In the genomic region with DNA sequence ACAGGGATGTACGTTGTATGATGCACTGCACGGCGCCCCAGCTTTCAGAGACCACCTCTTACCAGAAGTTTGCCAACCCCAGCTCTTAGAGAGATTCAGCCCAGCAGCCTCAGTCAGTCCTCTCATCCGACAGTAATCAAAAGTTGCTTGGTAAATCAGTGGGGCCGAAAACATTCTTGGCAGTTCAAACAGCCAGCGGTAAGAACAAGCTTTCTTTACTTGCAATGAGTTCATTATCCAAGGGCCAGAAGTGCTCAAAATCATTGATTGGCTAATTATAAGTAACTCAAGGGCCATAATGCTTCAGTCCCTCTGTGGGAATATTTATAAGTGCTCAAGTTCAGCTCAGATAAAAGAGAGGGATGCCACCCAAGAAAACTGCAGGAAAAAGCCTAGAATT, we compare ENCODE assay signal across 13 mouse cellular contexts.
DNase-seq lines count a peak whose midpoint lies in the region; ATAC-seq and TF ChIP-seq lines count a peak whose summit lies in the region.
"Had no signal": no experiment of that assay in that cellular context is flagged by ENCODE, and none has a peak within 500 bp of the region (broad histone marks: within the 10 kb centered on the region; RNA-seq: fewer than 3 reads in every experiment).

No protein-coding gene starts in this region.

- H3K9me3 ChIP-seq in intestine, embryonic 15.5 days: no peaks in the 10 kb centered on the region
- peaks cover 8% of the 10 kb centered on the region for H3K9me3 ChIP-seq in intestine, postnatal 0 days (ENCODE audit: control insufficient read depth)
- H3K9me3 ChIP-seq in stomach, embryonic 14.5 days (ENCODE audit: control insufficient read depth, low read depth, low read length): peaks cover 7% of the 10 kb centered on the region; the same call in 1 of the 2 replicates
- H3K9me3 ChIP-seq in stomach, postnatal 0 days (ENCODE audit: control insufficient read depth, low read length): peaks cover 4% of the 10 kb centered on the region; the same call in 1 of the 2 replicates
- H3K9me3 ChIP-seq in hindbrain, embryonic 14.5 days (ENCODE audit: control insufficient read depth, low read length): peaks cover 21% of the 10 kb centered on the region

- H3K4me1 ChIP-seq in intestine, embryonic 15.5 days (replicated peaks): peaks cover 5% of the 10 kb centered on the region; the same call in 1 of the 2 replicates
- H3K4me1 ChIP-seq in intestine, postnatal 0 days (replicated peaks; ENCODE audit: control insufficient read depth, insufficient read depth, low read length): no peaks in the 10 kb centered on the region
- 0 out of 2 replicates have a peak, but pooled peaks cover 6% of the 10 kb centered on the region for H3K4me1 ChIP-seq in stomach, embryonic 14.5 days (ENCODE audit: control insufficient read depth, insufficient read depth, low read length)
- H3K4me1 ChIP-seq in stomach, postnatal 0 days (replicated peaks; ENCODE audit: control insufficient read depth, insufficient read depth): no peaks in the 10 kb centered on the region
- 0 out of 2 replicates have a peak, but pooled peaks cover 6% of the 10 kb centered on the region for H3K4me1 ChIP-seq in hindbrain, embryonic 14.5 days (replicated peaks; ENCODE audit: control insufficient read depth, insufficient read depth, low read length)
- H3K4me1 ChIP-seq: stomach, embryonic 15.5 days had no signal

- H3K27me3 ChIP-seq in intestine, embryonic 15.5 days (replicated peaks): no peaks in the 10 kb centered on the region
- H3K27me3 ChIP-seq in intestine, postnatal 0 days (replicated peaks; ENCODE audit: control insufficient read depth, insufficient read depth, low read length): no peaks in the 10 kb centered on the region
- no peaks in the 10 kb centered on the region for H3K27me3 ChIP-seq in stomach, embryonic 14.5 days (ENCODE audit: control insufficient read depth, insufficient read depth, low read length)
- no peaks in the 10 kb centered on the region for H3K27me3 ChIP-seq in stomach, postnatal 0 days (ENCODE audit: control insufficient read depth, insufficient read depth, low read length)
- H3K27me3 ChIP-seq in hindbrain, embryonic 14.5 days (ENCODE audit: control insufficient read depth, insufficient read depth, low read length): no peaks in the 10 kb centered on the region
- H3K27me3 ChIP-seq: stomach, embryonic 15.5 days had no signal

- H3K4me3 ChIP-seq in intestine, embryonic 15.5 days (replicated peaks): no peak overlapping the region
- no peak overlapping the region for H3K4me3 ChIP-seq in intestine, postnatal 0 days (ENCODE audit: low read depth, low read length)
- H3K4me3 ChIP-seq in stomach, embryonic 14.5 days (ENCODE audit: low read depth, low read length): no peak overlapping the region
- H3K4me3 ChIP-seq in stomach, postnatal 0 days (ENCODE audit: low read depth, low read length): no peak overlapping the region
- H3K4me3 ChIP-seq in hindbrain, embryonic 14.5 days (replicated peaks; ENCODE audit: low read length): no peak overlapping the region
- H3K4me3 ChIP-seq: left cerebral cortex, adult 2 months; stomach, embryonic 15.5 days had no signal

- no peak for TF ChIP-seq EP300 in stomach, postnatal 0 days (optimal IDR thresholded peaks at IDR 0.05)

- peak overlapping the region; percentile 11; the same call in 1 of the 2 replicates for H3K27ac ChIP-seq in intestine, embryonic 15.5 days
- H3K27ac ChIP-seq in intestine, postnatal 0 days (ENCODE audit: low read depth, low read length): no peak overlapping the region
- H3K27ac ChIP-seq in stomach, embryonic 14.5 days (ENCODE audit: low read length): peak overlapping the region; percentile 18; the same call in 1 of the 2 replicates
- H3K27ac ChIP-seq in stomach, postnatal 0 days (replicated peaks): no peak overlapping the region
- peak overlapping the region; percentile 43 for H3K27ac ChIP-seq in hindbrain, embryonic 14.5 days
- H3K27ac ChIP-seq: left cerebral cortex, adult 2 months; liver, embryonic 14.5 days; stomach, embryonic 15.5 days had no signal

- H3K36me3 ChIP-seq in intestine, embryonic 15.5 days: no peaks in the 10 kb centered on the region
- no peaks in the 10 kb centered on the region for H3K36me3 ChIP-seq in intestine, postnatal 0 days (ENCODE audit: control insufficient read depth, insufficient read depth)
- H3K36me3 ChIP-seq in stomach, embryonic 14.5 days (ENCODE audit: control insufficient read depth, insufficient read depth, low read length): no peaks in the 10 kb centered on the region
- no peaks in the 10 kb centered on the region for H3K36me3 ChIP-seq in stomach, postnatal 0 days (ENCODE audit: control insufficient read depth, insufficient read depth, low read length)
- no peaks in the 10 kb centered on the region for H3K36me3 ChIP-seq in hindbrain, embryonic 14.5 days (replicated peaks; ENCODE audit: control insufficient read depth, insufficient read depth)
- H3K36me3 ChIP-seq: stomach, embryonic 15.5 days had no signal

- no peak for ATAC-seq in intestine, embryonic 15.5 days
- no peak for ATAC-seq in intestine, postnatal 0 days
- ATAC-seq in stomach, embryonic 14.5 days (ENCODE audit: insufficient number of reproducible peaks, insufficient read depth, low FRiP score, low read depth): no peak
- ATAC-seq in stomach, postnatal 0 days (ENCODE audit: low FRiP score, low TSS enrichment): no peak
- ATAC-seq in hindbrain, embryonic 14.5 days (ENCODE audit: low FRiP score): no peak
- no peak for ATAC-seq in megakaryocyte-erythroid progenitor cell, adult 5-6 weeks (replicated peaks; ENCODE audit: low FRiP score, low TSS enrichment, poor library complexity, severe bottlenecking)
- ATAC-seq: CD4-positive, CD25-positive, alpha-beta regulatory T cell, adult 4 months had no signal

- TF ChIP-seq CTCF in intestine, postnatal 0 days (IDR thresholded peaks at IDR 0.05; ENCODE audit: low read depth): no peak
- TF ChIP-seq CTCF in stomach, postnatal 0 days (IDR thresholded peaks at IDR 0.05; ENCODE audit: low read depth): no peak

- 90% methylated on average over 6 of the region's 6 CpGs for WGBS in intestine, embryonic 15.5 days
- WGBS in intestine, postnatal 0 days: 87% methylated on average over 6 of the region's 6 CpGs
- 87% methylated on average over 6 of the region's 6 CpGs for WGBS in stomach, embryonic 14.5 days
- 86% methylated on average over 6 of the region's 6 CpGs for WGBS in stomach, postnatal 0 days
- 79% methylated on average over 6 of the region's 6 CpGs for WGBS in hindbrain, embryonic 14.5 days

- H3K9ac ChIP-seq in intestine, embryonic 15.5 days: no peak overlapping the region
- H3K9ac ChIP-seq in intestine, postnatal 0 days (ENCODE audit: low read depth, low read length): no peak overlapping the region
- no peak overlapping the region for H3K9ac ChIP-seq in stomach, embryonic 14.5 days (replicated peaks; ENCODE audit: low read depth, low read length)
- no peak overlapping the region for H3K9ac ChIP-seq in stomach, postnatal 0 days (ENCODE audit: low read length)
- no peak overlapping the region for H3K9ac ChIP-seq in hindbrain, embryonic 14.5 days
- H3K9ac ChIP-seq: liver, embryonic 14.5 days; stomach, embryonic 15.5 days had no signal

- H3K4me2 ChIP-seq in intestine, embryonic 15.5 days (replicated peaks): no peak overlapping the region
- no peak overlapping the region for H3K4me2 ChIP-seq in intestine, postnatal 0 days (replicated peaks; ENCODE audit: low read depth)
- no peak overlapping the region for H3K4me2 ChIP-seq in stomach, embryonic 14.5 days (replicated peaks; ENCODE audit: low read depth, low read length)
- H3K4me2 ChIP-seq in stomach, postnatal 0 days (replicated peaks; ENCODE audit: low read depth): no peak overlapping the region
- H3K4me2 ChIP-seq in hindbrain, embryonic 14.5 days (replicated peaks): no peak overlapping the region
- H3K4me2 ChIP-seq: stomach, embryonic 15.5 days had no signal

- intact Hi-C loops in left cerebral cortex, postnatal 25 days (cut with DNase I): loop anchor here (2.0 to 5.0 kb wide), 2 partner anchors 51 to 70 kb away; no protein-coding TSS in a partner anchor

- no peak for DNase-seq in stomach, postnatal 0 days (ENCODE audit: low spot score)
- no peak for DNase-seq in hindbrain, embryonic 14.5 days (ENCODE audit: low spot score)
- no peak for DNase-seq in left cerebral cortex, postnatal 25 days (ENCODE audit: low spot score in 2 of 2)
- DNase-seq: kidney, postnatal 25 days; thymus, postnatal 4 days had no signal

Comparison
In these comparisons a context has a peak if more than half of its experiments do, and no peak if none do; other contexts are left out.
1. H3K27ac ChIP-seq: peak in intestine, embryonic 15.5 days (single experiment), stomach, embryonic 14.5 days (single experiment) and hindbrain, embryonic 14.5 days (single experiment); none in intestine, postnatal 0 days (single experiment) and stomach, postnatal 0 days (single experiment).